Mouse (Mus musculus): ENCODE results near the gene Tent4b.

Tent4b gene

DNA sequence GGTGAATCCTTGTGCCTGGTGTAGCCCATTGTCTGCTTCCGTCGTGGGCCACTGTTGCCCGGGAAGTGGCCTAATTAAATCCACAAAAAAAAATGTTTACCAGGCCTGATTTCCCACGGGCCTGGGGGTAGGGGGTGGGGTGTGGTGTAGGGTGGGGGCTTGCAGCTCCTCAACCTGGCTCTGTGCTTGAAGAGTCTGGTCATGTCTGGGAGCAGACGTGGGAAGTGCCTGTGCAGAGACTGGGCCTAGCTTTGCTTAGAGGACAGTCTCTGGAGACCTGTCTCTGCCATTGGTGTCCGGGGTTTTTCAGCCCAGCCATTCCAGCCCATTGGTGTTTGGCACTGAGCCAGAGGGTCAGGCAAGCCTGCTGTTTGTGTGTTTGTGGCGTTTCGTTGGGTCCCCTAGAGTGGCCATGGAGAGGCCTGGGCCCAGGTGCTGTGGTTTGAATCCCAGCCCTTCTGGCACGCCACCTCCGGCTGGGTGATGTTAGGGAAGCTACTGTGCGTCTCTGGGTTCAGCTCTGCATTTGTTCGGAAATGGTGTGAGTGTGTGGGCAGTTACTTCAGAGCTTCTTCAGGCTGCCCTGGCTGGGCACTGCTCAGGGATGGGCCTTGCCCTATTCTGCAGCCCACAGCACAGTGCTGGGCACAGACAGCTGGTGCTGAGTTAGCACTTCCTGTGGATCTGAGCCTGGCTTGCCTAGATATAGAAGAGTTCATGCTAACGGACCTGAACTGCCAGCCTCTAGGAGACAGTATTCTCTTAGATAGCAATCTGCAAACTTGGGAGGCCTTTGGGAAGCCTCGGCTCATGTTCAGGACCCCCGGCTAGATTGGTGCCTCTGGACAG is 102.8 kb downstream of the Tent4b start:
- DNase-seq (ENCODE audit: low spot score) = no peak

DNA sequence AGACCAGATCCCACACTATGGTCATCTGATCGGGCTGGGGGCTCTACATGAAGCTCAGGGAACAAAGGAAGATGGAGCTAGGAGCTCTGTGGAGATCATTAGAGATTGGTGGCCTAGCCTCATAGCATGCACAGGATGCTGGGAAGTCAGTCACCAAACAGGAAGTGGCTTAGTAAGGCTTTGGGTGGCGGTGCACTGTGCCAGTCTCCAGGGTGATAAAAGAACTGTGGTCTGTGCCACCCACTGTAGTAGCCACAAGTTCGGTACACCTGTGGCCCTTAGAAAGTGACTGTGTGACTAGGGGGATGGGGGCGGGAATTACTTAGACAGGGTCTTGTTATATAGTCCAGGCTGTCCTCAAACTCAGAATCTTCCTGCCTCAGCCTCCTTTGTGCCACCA is 106.8 kb downstream of the Tent4b start:
- no peak for DNase-seq (ENCODE audit: low spot score)

DNA sequence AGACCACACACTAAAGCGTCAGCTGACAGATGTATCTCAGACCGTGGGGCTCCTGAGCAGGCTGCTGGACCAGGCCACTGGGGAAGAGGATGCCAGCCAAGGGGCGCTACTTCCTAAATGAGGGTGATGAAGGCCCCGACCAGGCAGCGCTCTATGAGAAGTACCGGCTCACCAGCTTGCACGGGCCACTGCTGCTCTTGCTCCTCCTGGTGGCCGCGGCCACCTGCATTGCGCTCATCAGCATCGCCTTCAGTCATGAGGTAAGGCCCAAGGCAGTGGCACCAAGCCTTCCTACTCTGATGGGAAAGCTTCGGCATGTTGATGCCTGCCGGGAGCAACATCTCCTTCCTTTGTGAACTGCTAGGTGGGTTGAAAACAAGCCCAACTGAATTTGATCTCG is 107.5 kb downstream of the Tent4b start:
- no peak for DNase-seq (ENCODE audit: low spot score)

DNA sequence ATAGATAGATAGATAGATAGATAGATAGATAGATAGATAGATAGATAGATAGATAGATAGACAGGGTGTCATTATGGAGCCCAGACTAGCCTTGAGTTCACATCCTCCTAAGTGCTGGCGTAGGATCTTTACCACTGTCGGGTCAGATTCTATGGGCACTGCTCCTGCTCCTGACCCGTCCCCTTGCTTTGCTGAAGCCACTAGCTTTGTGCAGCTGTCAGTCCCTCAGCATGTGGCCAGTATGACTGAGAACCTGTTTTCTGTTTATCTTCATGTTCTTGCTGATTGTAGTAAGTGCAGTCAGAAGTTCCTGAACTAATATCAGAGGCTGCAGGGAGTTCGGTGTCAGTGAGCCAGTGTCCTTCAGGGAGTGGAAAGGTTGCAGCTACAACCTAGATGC is 108.7 kb downstream of the Tent4b start:
- no peak for DNase-seq (ENCODE audit: low spot score)

All from adipocyte (in vitro differentiated cells).